Mouse (Mus musculus) liver, embryonic 14.5 days (tissue): ENCODE data around the gene Gemin2.

Source experiments
- CTCF ChIP-seq: IDR thresholded peaks from 2 replicates; pipeline ENCODE4 v1.5.1; 2016; ENCODE audit warnings: antibody characterized with exemption, low read depth, control low read depth
- EP300 ChIP-seq: IDR thresholded peaks from 2 replicates; pipeline ENCODE4 v1.6.1; 2016; ENCODE audit warnings: antibody characterized with exemption, low read depth

DNA sequence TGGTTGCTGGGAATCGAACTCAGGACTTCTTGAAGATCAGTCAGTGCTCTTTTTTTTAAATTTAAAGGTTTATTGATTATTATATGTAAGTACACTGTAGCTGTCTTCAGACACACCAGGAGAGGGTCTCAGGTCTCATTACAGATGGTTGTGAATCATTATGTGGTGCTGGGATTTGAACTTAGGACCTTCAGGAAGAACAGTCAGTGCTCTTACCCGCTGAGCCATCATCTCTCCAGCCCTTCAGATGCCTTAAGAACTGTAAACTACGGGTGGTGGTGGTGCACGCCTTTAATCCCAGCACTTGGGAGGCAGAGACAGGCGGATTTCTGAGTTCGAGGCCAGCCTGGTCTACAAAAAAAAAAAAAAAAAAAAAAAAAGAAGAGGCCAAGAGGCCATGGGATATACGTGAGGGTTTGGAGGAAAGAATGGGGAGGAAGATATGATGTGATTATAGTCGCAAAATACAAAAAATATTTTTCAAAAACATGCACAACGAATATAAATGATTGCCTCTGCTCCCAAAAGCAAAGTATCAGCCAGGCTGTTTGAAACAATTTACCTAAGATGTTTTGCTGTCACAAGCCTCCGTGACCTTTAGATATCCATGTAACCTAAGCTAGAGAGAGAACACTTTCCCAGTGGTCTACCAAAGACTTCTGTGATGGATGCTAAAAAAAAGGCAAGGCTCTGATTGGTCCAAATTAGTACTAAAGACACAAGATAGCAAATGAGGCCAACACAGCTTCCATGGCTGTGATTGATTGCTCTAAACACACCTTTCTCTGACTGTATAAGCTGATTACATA lies 26.2 kb downstream of the Gemin2 start:
- TF ChIP-seq CTCF (no peak), EP300 (no peak)
